Mouse (Mus musculus): Measurements from ENCODE around the gene 4930444G20Rik.

GRCm38 (mm10) chr10:22017469-22018159 is 50.3 kb downstream of the 4930444G20Rik start:
- no peak for TF ChIP-seq CTCF (IDR thresholded peaks at IDR 0.05; ENCODE audit: control insufficient read depth, insufficient read depth, insufficient replicate concordance, low read depth, low read length)
- no peak for TF ChIP-seq POLR2A (IDR thresholded peaks at IDR 0.05; ENCODE audit: control insufficient read depth, low read depth, low read length)
